Mouse (Mus musculus) left cerebral cortex, postnatal 25 days (tissue): ENCODE data around the gene Dcun1d3. TPM values are rescaled to one million over a fixed set of nuclear protein-coding genes. Genes with fewer than 3 reads are reported as not detected.

Experiments
- DNase-seq, 2 experiments: peaks; one replicate each; pipeline ENCODE4 v3.0.0; 2022; ENCODE audit warnings: low spot score in 2 of 2, mixed read lengths in 1 of 2
- intact Hi-C: fragments of 180-260 bp; cut with DNase I; formaldehyde crosslinking; loops from one replicate; pipeline ENCODE4 v1.15.1; 2025
- total RNA-seq, 2 experiments: library from RNA; stranded (reverse); gene quantifications; 2 replicates each; pipeline ENCODE4 v1.2.3; 2021

Gene Dcun1d3
- total RNA-seq, 2 experiments from 2014 or later: 29.8 to 35.6 TPM

GRCm38 (mm10) chr7:119841820-119842449 is 54.2 kb downstream of the Dcun1d3 start:
- intact Hi-C loops: no loop called here
- no peak for DNase-seq

- DNase-seq: no peak
- intact Hi-C loops: no loop called here
Measured at GRCm38 (mm10) chr7:119835996-119836777, 59.9 kb downstream of the Dcun1d3 start.

DNA sequence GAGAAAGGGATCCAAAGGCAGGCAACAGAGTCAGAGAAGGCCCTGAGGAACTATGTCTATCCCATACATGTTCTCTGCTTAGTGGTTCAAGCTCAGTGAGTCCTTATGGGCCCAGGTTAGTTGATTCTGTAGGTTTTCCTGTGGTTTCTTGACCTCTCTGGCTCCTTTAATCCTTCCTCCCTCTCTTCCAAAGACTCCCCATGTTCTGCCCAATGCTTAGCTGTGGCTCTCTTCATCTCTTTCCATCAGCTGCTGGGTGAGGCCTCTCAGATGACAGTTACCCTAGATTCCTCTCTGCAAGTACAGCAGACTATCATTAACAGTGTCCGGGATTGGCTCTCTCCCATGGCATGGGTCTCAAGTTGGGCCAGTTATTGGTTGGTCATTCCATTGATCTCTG is 60.7 kb downstream of the Dcun1d3 start:
- intact Hi-C loops: no loop called here
- DNase-seq: no peak

DNA sequence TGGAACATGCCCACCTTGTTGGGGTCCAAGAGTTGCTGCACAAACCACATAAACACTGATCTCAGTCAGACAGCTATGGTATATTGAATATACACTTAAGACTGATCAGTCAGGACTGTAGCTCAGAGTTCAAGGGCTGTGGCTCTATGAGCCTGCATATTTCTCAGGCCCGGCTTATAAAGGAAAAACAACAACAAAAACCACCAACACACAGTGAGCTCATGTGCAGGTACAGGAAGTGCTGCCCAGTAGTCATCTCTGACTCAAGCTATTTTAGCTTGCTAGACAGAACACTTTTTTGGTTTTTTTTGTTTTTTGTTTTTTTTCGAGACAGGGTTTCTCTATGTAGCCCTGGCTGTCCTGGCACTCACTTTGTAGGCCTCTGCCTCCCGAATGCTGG is 87.4 kb downstream of the Dcun1d3 start:
- no peak for DNase-seq
- intact Hi-C loops: no loop called here

- no peak for DNase-seq
- intact Hi-C loops: no loop called here
Measured at GRCm38 (mm10) chr7:119807396-119807795, 88.7 kb downstream of the Dcun1d3 start.

Other genes starting within 250 kb of the Dcun1d3 start
- gene Acsm4, start 206.3 kb downstream of the Dcun1d3 start, total RNA-seq: not detected
- 10 to 100 TPM; 41.4 to 44.5 TPM for gene Thumpd1, start 175.5 kb downstream of the Dcun1d3 start, total RNA-seq
- gene Acsm3, start 135.4 kb downstream of the Dcun1d3 start, total RNA-seq: not detected
- 1 to 10 TPM in 1 of 2 experiments, under 1 TPM in 1; 0.55 to 2.2 TPM for gene Rexo5, start 102.3 kb downstream of the Dcun1d3 start, total RNA-seq
- 1 to 10 TPM; 7.7 to 8.4 TPM for gene Eri2, start 102.2 kb downstream of the Dcun1d3 start, total RNA-seq
- gene Lyrm1, start 437 bp downstream of the Dcun1d3 start, total RNA-seq: 10 to 100 TPM; 11.6 to 12.1 TPM
- under 1 TPM; 0.09 to 0.14 TPM for gene Dnah3, start 199.0 kb upstream of the Dcun1d3 start, total RNA-seq
- 10 to 100 TPM; 11.4 to 12.6 TPM for gene Tmem159, start 206.1 kb upstream of the Dcun1d3 start, total RNA-seq
- gene Zp2, start 249.0 kb upstream of the Dcun1d3 start, total RNA-seq: not detected